In genomic region chr15:32247281-32247680, GRCm38 (mm10) we compare ENCODE assay signal across 13 mouse cellular contexts. TPM values are rescaled to one million over a fixed set of nuclear protein-coding genes. Genes with fewer than 3 reads are reported as not detected.
DNase-seq lines count a peak whose midpoint lies in the region; ATAC-seq lines count a peak whose summit lies in the region.
"Had no signal": no experiment of that assay in that cellular context is flagged by ENCODE, and none has a peak within 500 bp of the region (broad histone marks: within the 10 kb centered on the region; RNA-seq: fewer than 3 reads in every experiment).

No protein-coding gene starts in this region.

- peaks cover 40% of the 10 kb centered on the region for H3K4me1 ChIP-seq in hindbrain, embryonic 10.5 days (replicated peaks)
- no peaks in the 10 kb centered on the region for H3K4me1 ChIP-seq in hindbrain, embryonic 11.5 days (replicated peaks; ENCODE audit: control insufficient read depth, insufficient read depth, low read length)
- peaks cover 32% of the 10 kb centered on the region for H3K4me1 ChIP-seq in forebrain, embryonic 16.5 days (replicated peaks; ENCODE audit: control insufficient read depth, insufficient read depth, low read length)
- H3K4me1 ChIP-seq in limb, embryonic 15.5 days = peaks cover 12% of the 10 kb centered on the region; the same call in 1 of the 2 replicates

- H3K9ac ChIP-seq in hindbrain, embryonic 11.5 days (ENCODE audit: low read depth, low read length) = no peak overlapping the region
- H3K9ac ChIP-seq in forebrain, embryonic 16.5 days (replicated peaks; ENCODE audit: low read depth, low read length) = no peak overlapping the region
- H3K9ac ChIP-seq in limb, embryonic 15.5 days = no peak overlapping the region
- H3K9ac ChIP-seq: liver, postnatal 0 days had no signal

- WGBS in hindbrain, embryonic 10.5 days = 47% methylated on average over 5 of the region's 5 CpGs
- 62% methylated on average over 5 of the region's 5 CpGs for WGBS in hindbrain, embryonic 11.5 days
- WGBS in forebrain, embryonic 16.5 days = 43% methylated on average over 5 of the region's 5 CpGs
- 29% methylated on average over 5 of the region's 5 CpGs for WGBS in limb, embryonic 15.5 days

- H3K4me3 ChIP-seq in hindbrain, embryonic 10.5 days = peak overlapping the region; percentile 70; the same call in 1 of the 2 replicates
- H3K4me3 ChIP-seq in hindbrain, embryonic 11.5 days (ENCODE audit: low read depth, low read length) = no peak overlapping the region
- peak overlapping the region; percentile 65 for H3K4me3 ChIP-seq in forebrain, embryonic 16.5 days (replicated peaks; ENCODE audit: low read length)
- peak overlapping the region; percentile 66 for H3K4me3 ChIP-seq in limb, embryonic 15.5 days

- no peaks in the 10 kb centered on the region for H3K27me3 ChIP-seq in hindbrain, embryonic 10.5 days (ENCODE audit: insufficient read depth, poor library complexity, severe bottlenecking)
- H3K27me3 ChIP-seq in hindbrain, embryonic 11.5 days (ENCODE audit: control insufficient read depth, insufficient read depth, low read length) = no peaks in the 10 kb centered on the region
- no peaks in the 10 kb centered on the region for H3K27me3 ChIP-seq in forebrain, embryonic 16.5 days (replicated peaks; ENCODE audit: control insufficient read depth, insufficient read depth, low read length)
- no peaks in the 10 kb centered on the region for H3K27me3 ChIP-seq in limb, embryonic 15.5 days

- DNase-seq in hindbrain, embryonic 10.5 days (ENCODE audit: low spot score) = no peak
- no peak for DNase-seq in hindbrain, embryonic 11.5 days (ENCODE audit: low spot score)
- DNase-seq in embryo, embryonic 9.5 days (ENCODE audit: extremely low spot score) = peak; percentile 27
- no peak for DNase-seq in c-Kit-positive CD71-positive TER-119-positive erythroid progenitor cells, embryonic 14.5 days (ENCODE audit: low spot score)
- no peak for DNase-seq in adrenal gland, adult (ENCODE audit: inconsistent age in 2 of 2, low spot score in 1 of 2)
- no peak for DNase-seq in layer of hippocampus, adult 11-12 months (ENCODE audit: low spot score)
- DNase-seq: cerebellum, adult 2 months; kidney, adult 8-10 months; liver, postnatal 0 days; thymus, postnatal 36 days had no signal

- H3K27ac ChIP-seq in hindbrain, embryonic 10.5 days = no peak overlapping the region
- H3K27ac ChIP-seq in hindbrain, embryonic 11.5 days (ENCODE audit: low read depth, low read length) = no peak overlapping the region
- H3K27ac ChIP-seq in forebrain, embryonic 16.5 days (ENCODE audit: low read length) = no peak overlapping the region
- no peak overlapping the region for H3K27ac ChIP-seq in limb, embryonic 15.5 days

- H3K4me2 ChIP-seq in hindbrain, embryonic 11.5 days (replicated peaks; ENCODE audit: low read depth, low read length) = no peak overlapping the region
- H3K4me2 ChIP-seq in forebrain, embryonic 16.5 days (ENCODE audit: low read length) = peak overlapping the region; percentile 99
- H3K4me2 ChIP-seq in limb, embryonic 15.5 days = peak overlapping the region; percentile 95

- no peaks in the 10 kb centered on the region for H3K36me3 ChIP-seq in hindbrain, embryonic 10.5 days
- H3K36me3 ChIP-seq in hindbrain, embryonic 11.5 days (ENCODE audit: control insufficient read depth, insufficient read depth, low read length) = no peaks in the 10 kb centered on the region
- no peaks in the 10 kb centered on the region for H3K36me3 ChIP-seq in forebrain, embryonic 16.5 days (ENCODE audit: control insufficient read depth, insufficient read depth)
- no peaks in the 10 kb centered on the region for H3K36me3 ChIP-seq in limb, embryonic 15.5 days

- no peaks in the 10 kb centered on the region for H3K9me3 ChIP-seq in hindbrain, embryonic 10.5 days
- H3K9me3 ChIP-seq in hindbrain, embryonic 11.5 days (ENCODE audit: control insufficient read depth, low read length) = no peaks in the 10 kb centered on the region
- no peaks in the 10 kb centered on the region for H3K9me3 ChIP-seq in forebrain, embryonic 16.5 days (ENCODE audit: control insufficient read depth, low read length)
- no peaks in the 10 kb centered on the region for H3K9me3 ChIP-seq in limb, embryonic 15.5 days

- ATAC-seq in hindbrain, embryonic 11.5 days (ENCODE audit: low FRiP score) = no peak
- ATAC-seq in forebrain, embryonic 16.5 days = no peak
- ATAC-seq in limb, embryonic 15.5 days (ENCODE audit: insufficient number of reproducible peaks, low FRiP score, low TSS enrichment, low read depth) = no peak
- ATAC-seq: CD4-positive, CD25-positive, alpha-beta regulatory T cell, adult 4 months; liver, postnatal 0 days had no signal

RNA-seq across cellular contexts. Expression of gene Sema5a, which starts 2.7 kb away (rescaled TPM):
- 4.6 and 5.0 TPM in 2 replicates for polyA plus RNA-seq in hindbrain, embryonic 10.5 days (2016; fragmentation: Nextera tagmentation; extraction: Ambion mirVana)
- polyA plus RNA-seq in hindbrain, embryonic 11.5 days (2014; fragmentation: Nextera tagmentation; extraction: Ambion mirVana) = 5.8 and 7.5 TPM in 2 replicates
- 12.1 and 13.5 TPM in 2 replicates for polyA plus RNA-seq in forebrain, embryonic 16.5 days (2015; fragmentation: Nextera tagmentation; extraction: Ambion mirVana)
- 26.3 and 26.8 TPM in 2 replicates for polyA plus RNA-seq in limb, embryonic 15.5 days (2015; fragmentation: Nextera tagmentation; extraction: Ambion mirVana)
